Mouse (Mus musculus) kidney, adult 2 months (tissue): Measurements from ENCODE around the gene Ppfibp1. TPM values are rescaled to one million over a fixed set of nuclear protein-coding genes. Genes with fewer than 3 reads are reported as not detected.

Experiments
- DNase-seq: peaks from one replicate; pipeline ENCODE4 v3.0.0; 2021
- H3K27ac ChIP-seq: fragments of 200-500 bp; 2 replicates; pipeline ENCODE4 v1.5.1; 2012; ENCODE audit warnings: low read depth, low read length, control low read depth, inconsistent platforms; ENCODE audit not compliant: insufficient read depth
- H3K27me3 ChIP-seq: fragments of 200-500 bp; replicated peaks from 2 replicates; pipeline ENCODE4 v1.6.1; 2012; ENCODE audit warnings: mild to moderate bottlenecking, moderate library complexity, low read length, inconsistent platforms; ENCODE audit not compliant: control insufficient read depth, insufficient read depth
- H3K36me3 ChIP-seq: fragments of 200-500 bp; 2 replicates; pipeline ENCODE4 v1.6.1; 2012; ENCODE audit warnings: mild to moderate bottlenecking, moderate library complexity, low read length, inconsistent platforms; ENCODE audit not compliant: control insufficient read depth, insufficient read depth
- H3K4me1 ChIP-seq: fragments of 200-500 bp; 2 replicates; pipeline ENCODE4 v1.6.1; 2011; ENCODE audit warnings: low read length; ENCODE audit not compliant: control insufficient read depth, insufficient read depth
- H3K4me3 ChIP-seq: fragments of 200-500 bp; 2 replicates; pipeline ENCODE4 v1.5.1; 2011; ENCODE audit warnings: mild to moderate bottlenecking, low read depth, low read length, control low read depth; ENCODE audit not compliant: insufficient read depth
- CTCF ChIP-seq: fragments of 200-500 bp; conservative IDR thresholded peaks from 2 replicates; pipeline ENCODE4 v1.5.1; 2011; ENCODE audit warnings: low read depth, mild to moderate bottlenecking, control low read depth, low read length, moderate library complexity, mixed read lengths; ENCODE audit not compliant: insufficient read depth, insufficient read length
- POLR2A ChIP-seq: fragments of 200-500 bp; IDR thresholded peaks from one replicate; pipeline ENCODE4 v1.6.1; 2011; ENCODE audit warnings: low read depth, low read length, control low read depth
- WGBS: fragments of 180-500 bp; shearing (Covaris S2); methylation state at CpG from one replicate; pipeline ENCODE4 v1.1.7; 2018; 5-methylcytosine and 5-hydroxymethylcytosine counted together
- polyA plus RNA-seq: library from polyadenylated mRNA; depleted of rRNA; stranded (reverse); fragments of >200 nt; gene quantifications from 2 replicates; pipeline ENCODE4 v1.2.3, GENCODE M21; 2012

Ppfibp1 gene
- polyA plus RNA-seq, 1 experiment, result 23.4 TPM

DNA sequence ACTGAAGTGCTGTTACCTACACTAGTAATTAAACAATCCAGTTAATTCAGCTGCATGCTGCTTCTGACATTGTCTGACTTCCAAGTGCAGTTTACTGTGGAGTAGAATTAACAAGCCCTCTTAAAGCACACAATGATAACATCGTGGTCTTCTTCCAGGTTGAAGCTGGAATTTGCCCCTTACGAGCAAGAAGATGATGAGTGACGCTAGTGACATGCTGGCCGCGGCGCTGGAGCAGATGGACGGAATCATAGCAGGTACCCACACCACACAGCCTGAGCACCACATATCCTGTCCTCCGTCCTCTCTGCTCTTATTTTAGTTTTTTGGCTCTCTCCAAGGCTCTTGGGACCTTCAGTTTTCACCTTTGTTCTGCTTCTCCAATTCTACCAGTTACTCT is 88.2 kb downstream of the Ppfibp1 start:
- no peak for TF ChIP-seq CTCF
- no peak for TF ChIP-seq POLR2A
- peaks cover 36% of the 10 kb centered on the region for H3K4me1 ChIP-seq
- H3K27ac ChIP-seq, result peak overlapping the region; percentile 94
- H3K4me3 ChIP-seq, result no peak overlapping the region
- WGBS, result 68% methylated on average over 8 of the region's 8 CpGs
- peaks cover 6% of the 10 kb centered on the region for H3K36me3 ChIP-seq
- H3K27me3 ChIP-seq, result no peaks in the 10 kb centered on the region
- DNase-seq, result peak; percentile 35

- Histone ChIP-seq H3K27me3 (no peaks in the 10 kb centered on the region), H3K4me1 (peaks cover 29% of the 10 kb centered on the region), H3K4me3 (no peak overlapping the region), H3K27ac (peak overlapping the region; percentile 99), H3K36me3 (peaks cover 6% of the 10 kb centered on the region)
- WGBS, result 45% methylated on average over 5 of the region's 5 CpGs
- TF ChIP-seq POLR2A (no peak), CTCF (peak; percentile 49)
- peak; percentile 57 for DNase-seq
These were observed 90.4 kb downstream of the Ppfibp1 start for GRCm38 (mm10) chr6:146978691-146979114.

DNA sequence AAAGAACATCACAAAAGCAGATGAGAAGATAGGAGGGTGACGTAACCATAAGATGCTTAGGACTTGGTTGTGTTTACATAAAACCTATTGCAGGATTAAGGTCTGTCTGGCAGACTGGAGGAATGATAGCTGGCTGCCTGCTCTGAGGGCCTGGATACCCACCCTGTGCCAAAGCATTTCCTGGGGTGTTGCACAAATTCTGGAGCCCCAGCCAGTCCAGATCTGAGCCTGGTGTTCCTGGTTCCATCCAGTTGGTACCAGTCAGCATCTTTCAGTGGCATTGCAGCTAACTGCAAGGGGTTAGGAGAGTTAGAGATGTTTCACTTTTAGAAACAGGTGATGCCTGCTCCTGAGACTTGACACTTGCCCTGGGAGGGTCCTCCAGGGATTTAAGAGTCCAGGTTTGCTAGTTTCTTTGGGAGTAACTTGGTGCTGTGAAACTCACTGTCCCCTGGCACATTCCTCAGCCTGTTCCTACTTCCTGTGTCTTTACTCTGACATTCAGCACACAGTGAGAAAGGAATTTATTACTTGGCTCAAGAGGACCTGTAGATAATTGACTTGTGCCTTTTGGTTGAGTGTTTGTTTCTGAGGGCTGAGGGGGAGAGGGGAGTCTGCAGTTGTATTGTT is 90.9 kb downstream of the Ppfibp1 start:
- TF ChIP-seq POLR2A (no peak), CTCF (no peak)
- Histone ChIP-seq H3K4me3 (no peak overlapping the region), H3K27me3 (no peaks in the 10 kb centered on the region), H3K27ac (peak overlapping the region; percentile 99), H3K4me1 (peaks cover 29% of the 10 kb centered on the region), H3K36me3 (peaks cover 6% of the 10 kb centered on the region)
- DNase-seq, result peak; percentile 74
- 59% methylated on average over 1 of the region's 1 CpGs for WGBS

DNA sequence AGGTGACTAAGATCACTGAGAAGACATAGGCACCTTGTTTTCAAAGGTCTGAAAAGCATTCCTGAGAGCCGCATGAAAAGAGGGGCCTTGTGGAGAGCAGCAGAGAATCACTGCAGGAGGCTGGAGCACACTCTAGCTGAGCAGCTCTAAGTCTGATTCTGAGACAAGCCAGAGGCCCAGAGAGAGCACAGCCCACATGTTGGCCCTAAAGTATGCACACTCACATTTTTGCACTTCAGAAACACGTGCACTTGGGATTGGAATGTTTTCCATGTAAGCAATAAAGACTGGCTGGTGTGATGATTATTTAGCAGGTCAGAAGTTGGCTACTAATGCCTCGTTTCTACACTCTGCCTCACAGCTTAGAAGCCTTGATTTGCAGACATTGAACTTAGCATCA is 91.7 kb downstream of the Ppfibp1 start:
- no peaks in the 10 kb centered on the region for H3K27me3 ChIP-seq
- no peak overlapping the region for H3K4me3 ChIP-seq
- H3K36me3 ChIP-seq, result peaks cover 6% of the 10 kb centered on the region
- WGBS, result 27% methylated on average over 3 of the region's 3 CpGs
- H3K4me1 ChIP-seq, result peaks cover 29% of the 10 kb centered on the region
- no peak for TF ChIP-seq CTCF
- no peak for TF ChIP-seq POLR2A
- peak overlapping the region; percentile 99 for H3K27ac ChIP-seq
- peak; percentile 66 for DNase-seq

DNA sequence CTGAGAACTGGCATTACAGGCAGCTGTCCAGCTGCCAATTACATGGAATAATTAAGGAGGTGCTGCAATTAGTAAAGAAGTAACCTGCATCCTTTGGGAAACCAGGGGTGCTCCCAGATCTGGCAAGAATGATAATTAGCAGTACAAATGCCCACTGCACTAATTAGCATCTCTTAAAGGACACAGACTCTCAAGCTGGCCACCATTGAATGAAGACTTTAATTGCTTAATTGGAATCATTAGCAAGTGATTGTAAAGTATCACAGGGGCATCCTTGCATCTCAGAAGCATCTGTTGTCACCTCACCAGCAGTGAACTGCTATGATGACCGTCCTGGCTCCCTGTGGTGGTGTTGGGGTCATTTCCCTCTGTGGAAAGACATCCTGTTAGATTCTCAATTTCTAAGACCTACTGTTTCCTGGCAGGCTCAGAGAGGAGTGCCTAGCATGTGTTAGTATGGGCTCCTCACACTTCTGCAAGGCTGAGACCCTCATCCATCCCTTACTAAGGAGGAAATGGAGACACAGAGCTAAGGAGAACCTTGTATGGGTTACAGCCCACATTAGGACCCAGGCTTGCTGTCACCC is 93.1 kb downstream of the Ppfibp1 start:
- Histone ChIP-seq H3K27me3 (no peaks in the 10 kb centered on the region), H3K4me3 (no peak overlapping the region), H3K4me1 (peaks cover 29% of the 10 kb centered on the region), H3K36me3 (peaks cover 6% of the 10 kb centered on the region), H3K27ac (no peak overlapping the region)
- TF ChIP-seq POLR2A, result no peak
- TF ChIP-seq CTCF, result no peak
- 79% methylated on average over 1 of the region's 1 CpGs for WGBS
- no peak for DNase-seq

- TF ChIP-seq POLR2A (no peak), CTCF (no peak)
- no peaks in the 10 kb centered on the region for H3K27me3 ChIP-seq
- H3K36me3 ChIP-seq, result no peaks in the 10 kb centered on the region; the same call in 1 of the 2 replicates
- H3K4me1 ChIP-seq, result peaks cover 10% of the 10 kb centered on the region
- no peak overlapping the region for H3K27ac ChIP-seq
- 59% methylated on average over 3 of the region's 3 CpGs for WGBS
- DNase-seq, result no peak
- no peak overlapping the region for H3K4me3 ChIP-seq
These were observed 96.3 kb downstream of the Ppfibp1 start for GRCm38 (mm10) chr6:146984569-146984968.

DNA sequence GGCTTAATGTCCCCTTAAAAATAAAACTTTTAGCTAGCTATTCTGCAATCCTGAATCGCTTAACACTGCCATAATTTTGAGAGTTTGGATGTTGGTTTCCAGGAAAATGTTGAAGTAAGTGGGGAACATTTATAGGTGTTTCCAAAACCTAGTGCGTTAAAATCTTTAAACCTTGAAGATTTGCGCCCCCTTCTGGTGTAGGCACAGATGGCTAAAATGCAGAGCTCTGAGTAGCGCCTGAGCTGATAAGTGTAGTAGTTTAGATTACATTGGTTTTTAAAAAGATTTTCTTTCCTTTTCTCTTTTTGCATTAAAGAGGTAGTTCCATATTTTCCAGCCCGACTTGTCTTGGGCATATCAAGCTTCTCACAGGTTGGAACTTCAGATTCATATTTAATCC is 105.9 kb downstream of the Ppfibp1 start:
- Histone ChIP-seq H3K4me3 (no peak overlapping the region), H3K36me3 (peaks cover 4% of the 10 kb centered on the region), H3K27me3 (no peaks in the 10 kb centered on the region), H3K27ac (no peak overlapping the region), H3K4me1 (no peaks in the 10 kb centered on the region)
- DNase-seq, result peak; percentile 71
- WGBS, result 38% methylated on average over 5 of the region's 5 CpGs
- no peak for TF ChIP-seq POLR2A
- peak; percentile 63 for TF ChIP-seq CTCF
